Mouse (Mus musculus) cortical plate, adult 2 months (tissue): ENCODE results near the gene Stip1.

Experiments
- CTCF ChIP-seq: fragments of 200-500 bp; IDR thresholded peaks from 2 replicates; pipeline ENCODE4 v1.5.1; 2011; ENCODE audit warnings: mild to moderate bottlenecking, control low read depth, low read length; ENCODE audit not compliant: insufficient read depth; ENCODE audit errors: extremely low read depth
- POLR2A ChIP-seq: fragments of 200-500 bp; IDR thresholded peaks from 2 replicates; pipeline ENCODE4 v1.6.1; 2011; ENCODE audit warnings: mild to moderate bottlenecking, low read length, control low read depth; ENCODE audit not compliant: insufficient read depth; ENCODE audit errors: extremely low read depth

DNA sequence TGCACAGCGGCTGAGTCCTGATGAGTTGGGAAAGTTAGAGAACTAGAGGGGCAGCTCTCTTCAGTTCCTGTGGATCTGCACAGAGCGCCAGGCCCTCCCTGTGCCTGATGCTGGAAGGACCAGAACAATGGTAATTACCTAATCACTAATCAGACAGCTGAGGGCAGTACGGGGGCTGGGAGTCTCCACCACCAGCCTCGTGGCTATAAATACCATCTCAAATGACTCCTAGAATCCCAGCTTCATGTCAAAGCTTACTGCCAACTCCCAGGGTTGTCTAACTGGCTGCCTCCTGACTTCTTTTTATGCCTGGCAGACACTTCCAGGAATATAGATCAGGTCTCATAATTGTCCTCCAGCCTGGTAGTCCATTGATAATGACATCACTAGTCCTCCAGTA, 4.9 kb upstream of the Stip1 start:
- TF ChIP-seq CTCF (no peak), POLR2A (no peak)
